Mouse (Mus musculus) kidney, postnatal 25 days (tissue): Measurements from ENCODE around the gene Gsdma2.
A peak's percentile ranks its signal among the peaks of the same experiment; 100 is the strongest.
"Not testable (repeated sequence)": the region's sequence is repeated elsewhere in the genome, so short reads cannot be mapped to it uniquely, and the experiment has no call there.

Experiments
- DNase-seq, 2 experiments: peaks; one replicate each; pipeline ENCODE4 v3.0.0; 2021; ENCODE audit warnings: mixed read lengths in 2 of 2

Gene Gsdma2

DNA sequence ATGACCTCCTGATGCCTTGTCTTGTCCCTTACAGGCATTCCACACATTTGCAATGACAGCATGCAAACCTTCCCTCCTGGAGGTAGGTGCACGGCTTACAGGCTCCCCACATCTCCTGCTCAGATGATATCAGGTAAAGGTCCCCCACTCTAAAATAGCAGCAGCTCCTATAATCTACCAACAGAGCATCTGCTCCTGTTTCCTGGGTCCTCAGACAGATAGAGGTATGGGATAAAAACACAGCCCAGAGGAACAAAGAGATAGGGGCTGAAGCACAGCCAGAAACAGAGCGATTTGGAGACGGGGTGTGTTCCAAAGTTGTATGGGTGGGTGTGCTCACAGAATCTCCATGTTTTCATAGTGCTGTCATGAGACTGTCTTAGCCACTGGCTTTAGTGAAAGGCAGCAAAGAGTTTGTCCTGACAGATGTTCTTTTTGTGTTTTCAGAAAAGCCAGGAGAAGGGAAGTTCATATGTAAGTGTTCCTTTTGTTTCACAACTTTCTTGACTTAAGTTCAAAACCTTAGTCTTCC, 24.8 kb downstream of the Gsdma2 start:
- DNase-seq: no peak

DNA sequence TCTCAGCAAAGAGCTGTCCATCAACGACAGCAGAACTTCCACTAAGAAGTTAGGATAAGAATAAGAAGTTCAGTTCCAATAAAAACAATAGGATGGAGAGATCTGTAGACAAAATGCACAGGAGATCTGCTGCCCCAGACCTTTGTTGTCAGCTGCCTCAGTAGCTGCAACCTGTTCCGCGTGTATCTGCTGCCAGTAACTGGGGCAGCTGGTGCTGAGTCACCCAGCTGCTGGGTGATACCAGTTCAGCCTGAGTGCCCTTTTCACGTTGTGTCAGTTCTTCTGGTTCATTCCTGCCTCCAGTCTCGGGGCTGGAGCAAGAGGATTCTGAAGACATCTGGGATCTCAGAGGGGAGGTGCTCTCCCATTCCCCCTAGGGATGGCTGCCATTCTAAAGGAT, 25.3 kb downstream of the Gsdma2 start:
- no peak for DNase-seq

DNA sequence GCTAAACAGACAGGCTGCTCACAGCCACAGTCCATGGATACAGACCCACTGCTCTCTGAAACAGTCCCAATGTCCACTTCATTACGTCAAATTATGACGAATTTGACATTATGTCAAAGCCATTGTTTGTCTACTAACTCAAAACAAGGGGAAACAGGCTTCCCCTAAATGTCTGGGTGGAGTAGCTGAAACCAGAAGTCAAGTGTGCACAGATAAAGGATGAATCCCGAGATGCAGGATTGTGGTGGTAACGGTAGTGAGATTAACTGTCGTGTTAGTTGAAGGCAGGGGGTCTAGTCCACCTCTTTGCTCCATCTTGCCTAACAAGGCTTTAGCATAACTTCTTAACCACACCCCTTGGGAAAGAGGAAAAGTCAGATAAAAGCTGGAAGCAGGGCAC, 25.9 kb downstream of the Gsdma2 start:
- no peak for DNase-seq

DNA sequence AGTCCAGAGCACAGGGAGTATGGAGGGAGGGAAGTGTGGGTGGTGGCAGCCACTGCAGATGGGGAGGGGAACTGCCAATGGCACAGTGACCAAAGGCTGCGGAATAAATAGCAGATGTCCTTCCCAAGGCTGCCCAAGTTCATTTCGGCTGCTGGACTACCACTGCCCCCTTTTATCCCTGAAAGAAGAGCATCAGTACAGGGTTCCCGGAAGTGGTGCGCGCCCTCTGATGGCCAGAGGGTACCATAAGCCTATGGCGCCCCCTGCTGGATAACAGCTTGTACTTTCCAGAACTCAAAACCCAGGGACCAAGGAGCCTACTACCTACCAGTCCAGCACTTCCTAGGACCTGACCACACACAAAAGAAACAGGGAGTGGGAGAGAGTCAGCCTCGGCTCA, 26.6 kb downstream of the Gsdma2 start:
- peak; percentile 61 to 69 for DNase-seq

DNA sequence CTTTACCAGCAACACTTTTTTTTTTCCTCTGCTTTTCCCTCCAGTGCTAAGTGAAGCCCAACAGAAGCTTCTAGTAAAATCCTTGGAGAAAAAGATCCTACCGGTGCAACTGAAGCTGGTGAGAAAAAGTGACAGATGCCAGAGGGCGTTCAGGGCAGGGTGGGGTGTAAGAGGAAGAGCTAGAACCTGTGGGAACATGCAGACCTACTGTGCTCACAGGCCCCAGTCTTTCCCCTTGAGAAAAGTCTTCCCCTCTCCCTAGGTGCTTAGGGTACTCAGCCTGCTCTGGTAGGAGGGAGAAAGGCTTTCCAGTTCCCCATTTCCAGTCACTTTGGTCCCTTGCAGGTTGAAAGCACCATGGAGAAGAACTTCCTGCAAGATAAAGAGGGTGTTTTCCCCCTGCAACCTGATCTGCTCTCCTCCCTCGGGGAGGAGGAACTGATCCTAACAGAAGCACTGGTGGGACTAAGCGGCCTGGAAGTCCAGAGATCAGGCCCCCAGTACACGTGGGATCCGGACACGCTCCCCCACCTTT, 29.3 kb downstream of the Gsdma2 start:
- no peak for DNase-seq

DNA sequence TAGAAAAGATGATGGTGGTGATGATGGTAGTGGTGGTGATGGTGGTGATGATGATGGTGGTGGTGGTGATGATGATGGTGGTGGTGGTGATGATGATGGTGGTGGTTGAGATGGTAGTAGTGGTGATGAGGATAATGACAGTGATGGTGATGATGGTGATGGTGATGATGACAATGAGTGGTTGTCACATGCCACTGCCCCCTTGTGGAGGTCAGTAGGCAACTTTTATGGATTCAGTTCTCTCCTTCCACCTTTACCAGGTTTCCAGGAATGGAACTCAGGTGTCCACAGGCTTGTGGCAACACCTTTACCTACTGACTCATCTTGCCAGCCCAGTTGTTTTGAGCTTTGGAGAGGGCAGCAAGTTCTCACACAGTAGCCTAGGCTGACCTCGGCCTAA, 33.5 kb downstream of the Gsdma2 start:
- DNase-seq: no peak

DNA sequence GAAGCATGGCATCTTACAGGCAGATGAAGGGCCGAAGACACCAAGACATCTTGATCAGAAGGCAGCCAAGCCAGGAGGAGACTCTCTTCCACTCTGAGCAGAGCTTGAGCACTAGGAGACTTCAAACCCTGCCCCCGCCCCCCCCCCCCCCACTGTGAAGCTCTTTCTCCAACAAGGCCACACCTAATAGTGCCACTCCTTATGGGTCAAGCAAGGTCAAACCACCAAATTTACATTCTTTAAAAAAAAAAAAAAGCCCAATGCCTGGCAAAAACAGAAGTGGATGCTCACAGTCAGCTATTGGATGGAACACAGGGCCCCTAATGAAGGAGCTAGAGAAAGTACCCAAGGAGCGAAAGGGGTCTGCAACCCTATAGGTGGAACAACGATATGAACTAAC, 34.0 kb downstream of the Gsdma2 start:
- not testable (repeated sequence) for DNase-seq

DNA sequence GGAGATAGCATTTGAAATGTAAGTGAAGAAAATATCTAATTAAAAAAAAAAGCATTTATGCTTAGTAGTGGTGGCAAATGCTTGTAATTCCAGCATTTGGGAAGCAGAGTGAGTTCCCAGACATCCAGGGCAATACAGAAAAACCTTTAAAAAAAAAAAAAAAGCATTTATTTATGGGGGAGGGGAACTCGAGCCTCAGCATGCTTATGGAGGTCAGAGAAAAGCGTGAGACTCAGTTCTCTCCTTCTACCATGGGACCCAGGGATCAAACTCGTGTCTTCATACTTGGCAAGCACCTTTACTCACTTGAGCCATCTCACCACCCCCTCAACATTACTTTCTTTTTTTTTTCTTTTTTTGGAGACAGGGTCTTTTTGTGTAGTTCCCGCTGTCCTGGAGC, 34.6 kb downstream of the Gsdma2 start:
- no peak for DNase-seq

DNA sequence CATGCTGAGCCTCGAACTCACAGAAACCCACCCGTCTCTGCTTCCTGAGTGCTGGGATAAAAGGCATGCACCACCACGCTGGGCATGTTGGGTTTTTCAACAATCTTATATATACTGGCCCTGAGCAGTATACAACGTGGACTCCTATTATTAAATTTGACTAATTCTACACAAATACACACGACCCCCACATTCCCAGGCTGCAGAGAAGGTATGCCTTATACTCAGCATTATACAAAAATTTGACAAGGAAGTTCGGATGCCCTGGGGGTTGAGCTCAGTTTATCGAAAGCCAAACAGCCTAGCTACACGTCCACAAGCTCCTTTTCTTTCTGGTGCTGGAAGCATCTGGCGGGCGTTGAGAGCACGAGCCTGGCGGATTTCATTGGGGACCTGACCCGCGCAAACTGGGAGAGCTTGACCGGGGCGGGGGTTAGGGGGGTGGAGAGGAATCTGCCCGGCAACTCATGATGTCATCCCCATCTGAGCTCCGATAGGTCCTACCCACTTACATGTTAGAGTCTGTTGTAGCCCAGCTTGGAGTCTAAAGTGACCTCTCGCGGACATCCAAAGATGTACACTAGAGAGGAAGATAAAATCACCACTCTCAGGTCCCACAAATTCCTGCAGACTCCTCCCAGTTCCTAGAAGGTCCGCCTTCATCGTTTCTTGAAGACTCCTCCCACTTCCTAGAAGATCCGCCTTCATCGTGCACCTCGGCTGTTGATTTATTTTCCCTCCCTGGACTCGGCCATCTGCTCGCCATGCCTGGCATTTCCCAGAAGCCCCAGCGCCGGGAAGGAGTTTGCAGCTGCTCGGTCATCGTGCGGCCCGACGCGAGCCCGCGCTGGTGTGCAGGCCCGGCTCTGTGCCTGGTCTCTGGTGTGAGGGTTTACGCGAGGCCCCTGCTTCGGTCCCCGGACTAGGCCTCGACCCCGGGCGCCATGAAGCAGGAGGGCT, 35.5 kb downstream of the Gsdma2 start, which contains the start of gene Psmd3:
Psmd3 (plus strand) TSS at position 769 of the 960 bp plus-strand sequence.
- peak; percentile 96 to 97 for DNase-seq

DNA sequence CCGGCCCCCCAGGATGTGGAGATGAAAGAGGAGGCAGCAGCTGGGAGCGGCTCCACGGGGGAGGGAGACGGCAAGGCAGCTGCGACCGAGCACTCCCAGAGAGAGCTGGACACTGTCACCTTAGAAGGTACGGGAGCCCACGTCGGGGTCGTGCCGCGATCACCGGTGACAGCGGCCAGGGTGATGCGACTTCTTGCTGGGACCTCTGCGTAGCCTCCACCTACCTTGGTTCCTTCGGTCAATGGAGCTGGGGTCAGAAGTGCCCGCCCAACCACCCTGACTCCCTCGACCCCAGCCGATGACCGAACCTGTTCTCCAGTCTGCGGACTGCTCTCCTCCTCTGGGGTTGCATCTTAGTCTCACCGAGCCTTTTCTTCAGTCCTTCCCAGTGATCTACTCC, 36.3 kb downstream of the Gsdma2 start:
- no peak for DNase-seq

DNA sequence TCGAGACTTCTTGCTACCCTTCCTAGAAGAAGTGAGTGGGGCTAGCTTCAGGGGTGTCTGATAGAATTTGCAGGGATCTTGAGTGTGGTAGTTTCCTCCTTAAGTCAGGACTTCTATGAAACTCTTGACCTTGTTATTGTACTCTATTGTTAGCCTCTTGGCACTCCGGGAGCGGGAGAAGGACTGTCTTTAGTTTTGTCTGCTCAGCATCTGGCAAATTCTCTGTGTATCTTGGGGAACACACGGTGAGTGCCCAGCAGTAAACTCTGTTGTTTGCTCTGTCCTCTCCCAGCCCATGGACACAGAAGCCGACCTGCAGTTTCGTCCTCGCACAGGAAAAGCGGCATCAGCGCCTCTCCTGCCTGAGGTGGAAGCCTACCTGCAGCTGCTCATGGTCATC, 39.1 kb downstream of the Gsdma2 start:
- no peak for DNase-seq

DNA sequence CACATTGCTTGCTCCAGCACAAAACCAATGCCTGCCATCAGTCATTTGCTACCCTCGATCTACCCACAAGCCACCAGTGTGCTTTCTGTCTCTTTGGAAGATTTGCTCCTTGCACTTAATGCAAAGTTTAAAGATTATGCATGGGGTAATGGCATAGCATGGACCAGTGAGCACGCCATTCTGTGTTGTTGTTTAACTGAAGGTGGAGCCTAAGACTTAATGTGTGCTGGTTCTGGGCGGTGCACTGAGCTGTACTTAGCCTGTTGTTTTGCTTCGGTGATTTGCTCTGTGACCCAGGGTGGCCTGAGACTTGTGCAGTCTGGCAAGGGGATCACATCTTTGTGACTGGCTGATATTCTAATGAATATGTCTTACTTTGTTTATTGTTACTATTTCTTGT, 40.4 kb downstream of the Gsdma2 start:
- DNase-seq: peak; percentile 77 to 90

DNA sequence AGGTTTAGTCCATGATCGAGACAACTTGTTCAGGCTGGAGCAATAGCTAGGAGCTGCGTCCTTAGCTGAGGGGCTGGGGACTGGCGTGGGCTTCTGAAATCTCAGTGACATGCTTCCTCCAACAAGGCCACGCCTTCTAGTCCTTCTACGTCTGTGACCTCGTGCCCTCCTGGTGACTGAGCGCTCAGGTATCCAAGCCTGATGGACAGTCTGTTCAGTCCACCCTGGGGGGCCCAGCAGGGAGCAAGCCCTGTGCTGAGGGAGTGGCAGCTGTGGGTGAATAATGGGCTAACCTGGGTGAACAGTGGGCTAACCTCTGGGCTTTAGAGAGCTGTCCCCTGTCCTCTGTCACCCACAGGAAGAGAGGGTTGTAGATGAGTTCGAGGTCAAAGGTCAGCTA, 41.5 kb downstream of the Gsdma2 start:
- peak in 1 of 2 experiments; percentile 64 for DNase-seq

DNA sequence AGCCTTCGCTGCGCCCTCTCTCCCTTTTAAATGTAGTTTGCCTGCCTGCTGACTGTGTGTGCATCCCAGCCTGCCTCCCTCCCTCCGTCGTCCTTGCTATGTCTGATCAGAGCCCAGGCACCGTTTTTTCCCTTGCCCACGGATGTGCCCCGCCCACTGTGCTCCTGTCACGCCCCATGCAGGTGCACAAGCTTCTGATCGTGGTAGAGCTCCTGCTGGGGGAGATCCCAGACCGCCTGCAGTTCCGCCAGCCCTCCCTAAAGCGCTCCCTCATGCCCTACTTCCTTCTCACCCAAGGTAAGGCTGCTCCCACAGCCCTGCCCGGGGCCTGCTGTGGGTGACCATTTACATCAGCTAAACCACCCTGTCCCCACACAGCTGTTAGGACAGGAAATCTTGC, 46.6 kb downstream of the Gsdma2 start:
- peak in 1 of 2 experiments; percentile 63 for DNase-seq

DNA sequence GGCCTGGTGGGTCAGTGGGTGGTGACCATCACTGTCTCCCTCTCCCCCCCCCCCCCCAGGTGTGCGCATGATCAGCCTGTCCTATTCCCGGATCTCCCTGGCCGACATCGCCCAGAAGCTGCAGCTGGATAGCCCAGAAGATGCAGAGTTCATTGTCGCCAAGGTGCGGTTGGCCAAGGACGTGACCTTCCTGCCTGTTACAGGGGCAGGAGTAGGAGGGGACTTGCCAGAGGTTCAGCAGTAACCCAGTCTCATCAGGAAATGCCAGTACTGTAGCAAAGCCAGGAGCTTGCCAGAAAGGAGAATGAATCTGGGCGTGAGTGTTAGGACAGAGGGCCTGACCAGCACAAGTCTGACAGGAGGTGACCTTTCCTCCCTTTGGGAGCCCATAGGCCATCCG, 47.2 kb downstream of the Gsdma2 start:
- DNase-seq: peak in 1 of 2 experiments; percentile 57

DNA sequence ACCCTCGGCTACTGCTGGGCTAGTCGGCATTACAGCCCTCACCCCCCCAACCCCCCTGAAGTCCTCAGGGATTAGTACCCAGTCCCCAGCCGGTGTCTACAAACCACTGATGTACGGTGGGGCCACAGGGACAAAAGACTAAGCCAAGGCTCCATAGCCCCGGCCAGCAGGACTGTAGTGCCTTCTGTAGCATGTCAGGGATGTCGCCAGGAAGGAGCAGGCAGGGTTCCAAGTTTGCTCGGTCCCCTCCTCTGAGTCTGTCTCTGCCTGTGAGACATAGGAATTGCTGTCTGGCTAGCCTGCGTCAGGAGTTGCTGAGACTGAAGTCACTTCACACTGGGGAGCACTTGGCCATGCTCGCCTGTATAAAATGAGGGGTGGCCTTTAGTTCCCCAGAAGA, 47.7 kb downstream of the Gsdma2 start:
- no peak for DNase-seq

DNA sequence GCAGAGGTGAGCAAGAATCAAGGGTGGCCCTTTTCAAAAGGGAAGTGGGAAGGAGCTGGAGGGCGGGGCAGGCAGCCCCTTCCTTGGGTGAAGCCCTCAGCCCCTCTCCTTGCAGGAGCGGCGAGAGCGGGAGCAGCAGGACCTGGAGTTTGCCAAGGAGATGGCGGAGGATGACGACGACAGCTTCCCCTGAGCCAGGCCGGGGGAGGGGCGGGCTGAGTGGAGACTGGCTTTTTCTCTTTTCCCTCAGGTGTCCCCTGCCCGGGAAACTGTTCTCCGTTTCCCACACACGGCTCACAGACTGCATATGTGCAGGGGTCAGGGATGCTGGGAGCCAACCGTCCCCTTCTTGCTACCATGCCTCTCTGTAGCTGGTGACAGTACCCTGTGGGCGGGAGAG, 48.8 kb downstream of the Gsdma2 start:
- no peak for DNase-seq

DNA sequence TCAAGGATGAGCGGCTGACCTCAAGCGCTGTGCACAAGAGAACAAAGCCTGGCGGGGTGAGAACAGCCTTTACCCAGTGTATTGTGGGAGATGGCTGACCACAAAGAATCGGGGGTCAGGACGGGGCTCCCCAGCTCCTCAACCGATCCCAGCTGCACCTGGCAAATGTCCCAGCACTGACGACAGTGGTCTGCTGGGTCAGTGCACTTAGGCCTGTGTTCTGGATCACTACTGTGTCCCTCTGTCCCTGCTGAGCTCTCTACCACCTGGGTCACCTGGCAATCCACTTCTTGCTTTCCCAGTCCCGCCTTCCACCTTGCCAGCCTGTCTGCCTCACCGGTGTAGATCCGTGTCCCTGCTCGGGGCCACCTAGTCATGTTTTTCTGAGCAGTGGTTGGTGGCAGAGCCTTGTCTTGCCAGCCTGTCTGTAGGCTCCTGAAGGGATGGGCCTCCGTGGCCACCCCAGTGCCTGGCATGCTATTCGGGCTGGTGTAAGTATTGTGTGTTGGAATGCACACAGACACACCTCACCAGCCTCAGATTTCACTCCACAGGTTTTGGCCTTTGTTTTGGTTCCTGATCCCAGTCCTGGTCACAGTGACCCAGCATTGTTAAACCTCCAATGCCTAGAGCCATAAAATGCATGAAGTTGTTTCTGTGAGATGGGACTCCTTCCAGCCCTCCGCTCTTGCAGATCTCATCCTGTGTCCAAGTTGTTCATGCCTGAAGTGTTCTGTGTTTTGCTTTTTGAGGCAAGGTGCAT, 50.1 kb downstream of the Gsdma2 start:
- DNase-seq: peak; percentile 35 to 66

DNA sequence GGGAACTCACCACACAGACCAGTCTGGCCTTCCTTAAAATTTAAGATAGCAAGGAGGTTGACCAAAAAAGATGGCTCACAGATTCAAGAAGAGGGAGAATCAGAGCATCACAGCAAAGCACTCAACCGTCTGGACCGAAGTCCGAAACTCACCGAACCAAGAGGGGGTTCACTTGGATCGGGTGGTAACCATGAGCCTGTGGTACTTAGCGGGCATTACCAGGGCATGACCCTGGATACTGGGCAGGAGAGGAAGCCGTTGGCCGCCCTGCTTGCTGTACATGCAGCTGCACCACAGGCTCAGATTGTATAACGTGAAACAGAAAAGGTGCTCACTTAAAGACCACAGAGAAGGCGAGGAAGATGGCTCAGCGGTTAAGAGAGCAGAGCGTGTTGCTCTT, 50.7 kb downstream of the Gsdma2 start:
- DNase-seq: peak; percentile 34 to 64

DNA sequence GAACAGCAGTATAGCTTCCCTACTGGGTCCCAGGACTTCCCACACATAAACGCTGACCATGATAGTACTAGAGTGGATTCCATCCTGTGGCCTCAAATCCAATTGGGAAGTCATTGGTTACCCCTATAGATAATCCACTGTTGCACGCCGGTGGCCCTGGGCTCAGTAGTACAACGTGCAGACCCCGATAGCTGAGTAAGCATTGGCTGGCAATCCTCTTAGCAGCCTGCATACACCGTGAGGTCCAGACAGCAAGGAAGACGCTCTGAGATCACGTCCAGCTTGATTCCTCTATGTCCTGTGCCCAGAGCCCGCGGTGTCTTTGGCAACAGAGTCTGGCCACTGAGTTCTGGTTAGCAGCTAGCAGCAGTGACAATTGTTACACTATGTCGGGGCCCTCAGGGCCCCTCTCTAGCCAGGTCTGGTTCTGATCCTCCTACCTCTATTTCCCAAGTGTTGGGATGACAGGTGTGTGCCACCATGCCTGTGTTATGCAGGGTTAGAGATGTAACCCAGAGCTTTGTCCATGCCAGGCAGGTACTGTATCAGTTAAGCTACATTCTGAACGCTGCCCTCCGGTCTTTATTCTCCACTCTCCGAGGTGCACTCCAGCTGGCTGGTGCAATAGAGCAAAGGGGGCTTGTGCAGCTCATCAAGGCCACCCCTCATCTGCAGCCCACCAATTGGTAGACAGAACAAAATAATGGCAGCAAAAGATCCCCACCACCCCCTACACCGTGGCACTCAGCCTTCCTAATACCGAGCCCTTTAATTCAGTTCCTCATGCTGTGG, 52.5 kb downstream of the Gsdma2 start:
- DNase-seq: no peak

DNA sequence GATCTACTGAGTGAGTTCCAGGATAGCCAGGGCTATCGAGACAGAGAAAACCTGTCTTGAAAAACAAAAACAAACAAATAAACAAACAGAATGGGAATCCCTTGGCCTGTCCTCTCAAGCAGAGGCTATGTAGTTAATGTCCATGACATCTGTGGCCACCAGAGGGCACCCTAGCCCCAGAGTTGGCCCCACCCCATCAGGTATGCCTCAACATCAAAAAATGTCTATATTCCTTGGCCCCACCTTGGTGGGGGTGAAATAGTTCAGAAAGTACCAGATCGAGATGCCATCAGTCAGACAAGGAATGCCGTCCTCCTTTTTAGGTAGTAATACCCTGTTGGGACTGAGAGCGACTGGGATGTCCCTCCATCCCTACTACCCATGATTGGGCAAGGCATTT, 53.4 kb downstream of the Gsdma2 start:
- DNase-seq: peak; percentile 80 to 90

DNA sequence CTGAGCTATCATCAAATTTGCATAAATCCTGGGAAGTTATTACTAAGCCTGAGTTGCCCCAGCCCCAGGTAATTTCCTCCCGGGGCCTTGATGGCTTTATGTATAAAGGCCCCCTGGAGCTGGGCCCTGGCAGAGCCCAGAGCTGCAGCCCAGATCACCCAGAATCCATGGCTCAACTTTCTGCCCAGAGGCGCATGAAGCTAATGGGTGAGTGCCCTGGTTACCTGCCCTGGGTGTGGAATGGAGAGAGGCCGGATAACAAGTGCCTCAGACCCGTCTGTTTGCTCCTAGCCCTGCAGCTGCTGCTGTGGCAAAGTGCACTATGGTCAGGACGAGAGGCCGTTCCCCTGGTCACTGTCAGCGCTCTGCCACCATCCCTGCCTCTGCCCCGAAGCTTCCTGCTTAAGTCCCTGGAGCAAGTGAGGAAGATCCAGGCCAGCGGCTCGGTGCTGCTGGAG, 54.7 kb downstream of the Gsdma2 start, which contains the start of gene Csf3:
Csf3 (plus strand) TSS at position 51 of the 458 bp plus-strand sequence.
- DNase-seq: no peak
